Mouse (Mus musculus): Measurements from ENCODE around the gene Pbld2.

- TF ChIP-seq POLR2A (IDR thresholded peaks at IDR 0.05; ENCODE audit: insufficient read length, low read depth) (no peak), TCF12 (IDR thresholded peaks at IDR 0.05; ENCODE audit: insufficient read depth, poor library complexity, severe bottlenecking) (no peak), TCF3 (IDR thresholded peaks at IDR 0.05; ENCODE audit: insufficient read length, low read depth) (no peak), CEBPB (IDR thresholded peaks at IDR 0.05; ENCODE audit: insufficient read depth, poor library complexity, severe bottlenecking) (no peak), POLR2AphosphoS2 (IDR thresholded peaks at IDR 0.05; ENCODE audit: insufficient read length, low read depth) (no peak), USF1 (IDR thresholded peaks at IDR 0.05; ENCODE audit: low read depth) (no peak), MAX (IDR thresholded peaks at IDR 0.05; ENCODE audit: low read depth) (no peak), E2F4 (IDR thresholded peaks at IDR 0.05; ENCODE audit: insufficient read depth) (no peak), MYOD1 (IDR thresholded peaks at IDR 0.05; ENCODE audit: control insufficient read depth in 1 of 3, insufficient read length in 2 of 3, low read depth in 2 of 3) (no peak), SRF (IDR thresholded peaks at IDR 0.05; ENCODE audit: control insufficient read depth, insufficient read length, low read depth) (no peak)
These were observed 76.5 kb downstream of the Pbld2 start for GRCm38 (mm10) chr10:63100657-63101056.

Data from myocyte (in vitro differentiated cells).